Mouse (Mus musculus) midbrain, postnatal 0 days (tissue): ENCODE data around the gene Baz1b. TPM values are rescaled to one million over a fixed set of nuclear protein-coding genes. Genes with fewer than 3 reads are reported as not detected.

Experiments
- ATAC-seq: fragments of 200-750 bp; cut with Nextera tagmentation; 2 replicates; pipeline ENCODE4 v1.8.0; 2017; ENCODE audit warnings: moderate number of reproducible peaks, mild to moderate bottlenecking, moderate TSS enrichment, moderate library complexity; ENCODE audit not compliant: low FRiP score
- DNase-seq: peaks from one replicate; pipeline ENCODE4 v3.0.0-alpha.2; 2015; ENCODE audit warnings: low spot score
- H3K27ac ChIP-seq: fragments of 300-500 bp; sonication (generic); 2 replicates; pipeline ENCODE4 v1.5.1; 2014; ENCODE audit warnings: low read depth, mild to moderate bottlenecking, low read length, mixed read lengths
- H3K27me3 ChIP-seq: fragments of 300-500 bp; sonication (generic); 2 replicates; pipeline ENCODE4 v1.6.1; 2014; ENCODE audit warnings: low read length, control low read depth, mixed read lengths; ENCODE audit not compliant: insufficient read depth
- H3K36me3 ChIP-seq: fragments of 300-500 bp; sonication (generic); 2 replicates; pipeline ENCODE4 v1.6.1; 2014; ENCODE audit warnings: low read length, control low read depth, mixed read lengths; ENCODE audit not compliant: insufficient read depth
- H3K4me1 ChIP-seq: fragments of 300-500 bp; sonication (generic); 2 replicates; pipeline ENCODE4 v1.6.1; 2014; ENCODE audit warnings: mild to moderate bottlenecking, control low read depth, antibody characterized with exemption, low read length, mixed read lengths; ENCODE audit not compliant: insufficient read depth
- H3K4me2 ChIP-seq: fragments of 300-500 bp; sonication (generic); 2 replicates; pipeline ENCODE4 v1.6.1; 2014; ENCODE audit warnings: low read depth, mild to moderate bottlenecking, low read length, mixed read lengths; ENCODE audit not compliant: poor library complexity, severe bottlenecking
- H3K4me3 ChIP-seq: fragments of 300-500 bp; sonication (generic); 2 replicates; pipeline ENCODE4 v1.5.1; 2014; ENCODE audit warnings: low read depth, mild to moderate bottlenecking, low read length, moderate library complexity
- H3K9ac ChIP-seq: fragments of 300-500 bp; sonication (generic); replicated peaks from 2 replicates; pipeline ENCODE4 v1.6.1; 2014; ENCODE audit warnings: mild to moderate bottlenecking, low read length, moderate library complexity, mixed read lengths; ENCODE audit not compliant: poor library complexity, severe bottlenecking
- H3K9me3 ChIP-seq: fragments of 300-500 bp; sonication (generic); 2 replicates; pipeline ENCODE4 v1.6.1; 2016; ENCODE audit warnings: low read length, control low read depth
- CTCF ChIP-seq: IDR thresholded peaks from 2 replicates; pipeline ENCODE4 v1.5.1; 2016; ENCODE audit warnings: antibody characterized with exemption, mild to moderate bottlenecking
- WGBS: fragments of 180-500 bp; shearing (Covaris S2); extraction: QIAGEN DNeasy Blood & Tissue Kit; methylation state at CpG from one replicate; pipeline ENCODE4 v1.1.7; 2014; 5-methylcytosine and 5-hydroxymethylcytosine counted together
- polyA plus RNA-seq: library from polyadenylated mRNA; unstranded; fragments of >200 nt; fragmentation: Nextera tagmentation; extraction: Ambion mirVana; gene quantifications from 2 replicates; pipeline ENCODE4 v1.2.1, GENCODE M21; 2015
- total RNA-seq: library from RNA; depleted of rRNA; stranded (reverse); fragments of >200 nt; gene quantifications from 2 replicates; pipeline ENCODE4 v1.2.3, GENCODE M21; 2014

Gene Baz1b
- total and polyA plus RNA-seq, 2 experiments from 2014 or later: 12.5 to 33.4 TPM

GRCm38 (mm10) chr5:135274663-135275396, 87.8 kb downstream of the Baz1b start:
- 11% methylated on average over 15 of the region's 15 CpGs for WGBS
- no peak for TF ChIP-seq CTCF
- ATAC-seq: 0 out of 2 replicates have a peak, but pooled peaks have one; percentile 41
- Histone ChIP-seq H3K4me2 (no peak overlapping the region), H3K9me3 (no peaks in the 10 kb centered on the region), H3K27ac (peak overlapping the region; percentile 57), H3K9ac (no peak overlapping the region), H3K4me1 (no peaks in the 10 kb centered on the region), H3K4me3 (no peak overlapping the region), H3K27me3 (no peaks in the 10 kb centered on the region), H3K36me3 (no peaks in the 10 kb centered on the region)
- peak; percentile 45 for DNase-seq

GRCm38 (mm10) chr5:135276597-135276996, 89.5 kb downstream of the Baz1b start:
- Histone ChIP-seq H3K4me1 (no peaks in the 10 kb centered on the region), H3K4me3 (peak overlapping the region; percentile 5), H3K9ac (no peak overlapping the region), H3K27ac (no peak overlapping the region), H3K27me3 (no peaks in the 10 kb centered on the region), H3K4me2 (peak overlapping the region; percentile 9; the same call in 1 of the 2 replicates), H3K9me3 (no peaks in the 10 kb centered on the region), H3K36me3 (no peaks in the 10 kb centered on the region)
- WGBS: 9% methylated on average over 36 of the region's 36 CpGs
- no peak for DNase-seq
- TF ChIP-seq CTCF: no peak
- no peak for ATAC-seq

GRCm38 (mm10) chr5:135280226-135280625, 93.2 kb downstream of the Baz1b start:
- Histone ChIP-seq H3K27me3 (no peaks in the 10 kb centered on the region), H3K27ac (no peak overlapping the region), H3K4me3 (no peak overlapping the region), H3K4me1 (no peaks in the 10 kb centered on the region), H3K4me2 (no peak overlapping the region), H3K9ac (no peak overlapping the region), H3K9me3 (no peaks in the 10 kb centered on the region), H3K36me3 (no peaks in the 10 kb centered on the region)
- 80% methylated on average over 9 of the region's 9 CpGs for WGBS
- TF ChIP-seq CTCF: no peak
- DNase-seq: no peak
- no peak for ATAC-seq

GRCm38 (mm10) chr5:135285211-135285610, 98.1 kb downstream of the Baz1b start:
- no peak for DNase-seq
- Histone ChIP-seq H3K27ac (no peak overlapping the region), H3K9me3 (no peaks in the 10 kb centered on the region)

GRCm38 (mm10) chr5:135286185-135286584, 99.1 kb downstream of the Baz1b start:
- WGBS: 3% methylated on average over 6 of the region's 6 CpGs
- DNase-seq (peak; percentile 82), ATAC-seq (peak; percentile 34; the same call in 1 of the 2 replicates)
- Histone ChIP-seq H3K4me3 (no peak overlapping the region), H3K9me3 (no peaks in the 10 kb centered on the region), H3K9ac (no peak overlapping the region), H3K27ac (no peak overlapping the region), H3K4me1 (no peaks in the 10 kb centered on the region), H3K36me3 (no peaks in the 10 kb centered on the region), H3K27me3 (no peaks in the 10 kb centered on the region; the same call in 1 of the 2 replicates), H3K4me2 (no peak overlapping the region)
- TF ChIP-seq CTCF: peak; percentile 89

More at GRCm38 (mm10) chr5:135285211-135285610, 98.1 kb downstream of the Baz1b start:
- H3K9ac ChIP-seq: no peak overlapping the region
- no peaks in the 10 kb centered on the region for H3K4me1 ChIP-seq
- no peak for TF ChIP-seq CTCF
- no peak for ATAC-seq
- no peak overlapping the region for H3K4me2 ChIP-seq
- no peak overlapping the region for H3K4me3 ChIP-seq
- H3K27me3 ChIP-seq: no peaks in the 10 kb centered on the region; the same call in 1 of the 2 replicates
- 40% methylated on average over 3 of the region's 3 CpGs for WGBS
- H3K36me3 ChIP-seq: no peaks in the 10 kb centered on the region

- 68% methylated on average over 5 of the region's 5 CpGs for WGBS
- DNase-seq: no peak
- H3K4me1 ChIP-seq: no peaks in the 10 kb centered on the region
Observed at GRCm38 (mm10) chr5:135286926-135287325, 99.9 kb downstream of the Baz1b start.

More at GRCm38 (mm10) chr5:135286926-135287325, 99.9 kb downstream of the Baz1b start:
- TF ChIP-seq CTCF: no peak
- H3K4me3 ChIP-seq: no peak overlapping the region
- H3K4me2 ChIP-seq: no peak overlapping the region
- H3K27me3 ChIP-seq: no peaks in the 10 kb centered on the region; the same call in 1 of the 2 replicates
- no peaks in the 10 kb centered on the region for H3K36me3 ChIP-seq
- no peak for ATAC-seq
- no peaks in the 10 kb centered on the region for H3K9me3 ChIP-seq
- no peak overlapping the region for H3K27ac ChIP-seq
- no peak overlapping the region for H3K9ac ChIP-seq
